Mouse (Mus musculus) right cerebral cortex, adult 2 months (tissue): ENCODE data around the gene Fam160a1.

Experiments
- DNase-seq, 2 experiments: peaks; one replicate each; pipeline ENCODE4 v3.0.0; 2021 to 2022; ENCODE audit warnings: low spot score in 2 of 2

Gene Fam160a1

GRCm38 (mm10) chr3:85817191-85817590, at the start of gene Fam160a1:
TSS of gene Fam160a1 (minus strand) at chr3:85817291.
- DNase-seq = no peak

GRCm38 (mm10) chr3:85863996-85864395, 46.9 kb upstream of the Fam160a1 start:
- DNase-seq = no peak

- no peak for DNase-seq
Measured at GRCm38 (mm10) chr3:85862886-85863285, 45.8 kb upstream of the Fam160a1 start.

GRCm38 (mm10) chr3:85860996-85861395, 43.9 kb upstream of the Fam160a1 start:
- DNase-seq = no peak

GRCm38 (mm10) chr3:85859311-85859710, 42.2 kb upstream of the Fam160a1 start:
- DNase-seq = no peak

GRCm38 (mm10) chr3:85858140-85859135, 41.3 kb upstream of the Fam160a1 start:
- peak in 1 of 2 experiments; percentile 10 for DNase-seq

- DNase-seq = no peak
Measured at GRCm38 (mm10) chr3:85857083-85857482, 40.0 kb upstream of the Fam160a1 start.

GRCm38 (mm10) chr3:85855947-85856346, 38.9 kb upstream of the Fam160a1 start:
- DNase-seq = no peak

- no peak for DNase-seq
Measured at GRCm38 (mm10) chr3:85855043-85855442, 38.0 kb upstream of the Fam160a1 start.

GRCm38 (mm10) chr3:85854143-85854542, 37.1 kb upstream of the Fam160a1 start:
- DNase-seq = no peak

- DNase-seq = no peak
Measured at GRCm38 (mm10) chr3:85853715-85854114, 36.6 kb upstream of the Fam160a1 start.

GRCm38 (mm10) chr3:85850079-85850478, 33.0 kb upstream of the Fam160a1 start:
- DNase-seq = no peak

GRCm38 (mm10) chr3:85846316-85846715, 29.2 kb upstream of the Fam160a1 start:
- no peak for DNase-seq

GRCm38 (mm10) chr3:85845341-85845740, 28.2 kb upstream of the Fam160a1 start:
- no peak for DNase-seq

GRCm38 (mm10) chr3:85842881-85843218, 25.8 kb upstream of the Fam160a1 start:
- DNase-seq = no peak

- DNase-seq = peak in 1 of 2 experiments; percentile 8
Measured at GRCm38 (mm10) chr3:85842177-85842880, 25.2 kb upstream of the Fam160a1 start.

- no peak for DNase-seq
Measured at GRCm38 (mm10) chr3:85841454-85842176, 24.5 kb upstream of the Fam160a1 start.

- no peak for DNase-seq
Measured at GRCm38 (mm10) chr3:85833627-85834026, 16.5 kb upstream of the Fam160a1 start.

- no peak for DNase-seq
Measured at GRCm38 (mm10) chr3:85832490-85833155, 15.5 kb upstream of the Fam160a1 start.

GRCm38 (mm10) chr3:85831785-85832184, 14.7 kb upstream of the Fam160a1 start:
- no peak for DNase-seq

GRCm38 (mm10) chr3:85829047-85829446, 12.0 kb upstream of the Fam160a1 start:
- DNase-seq = no peak
